In genomic region chr1:40263679-40264078, GRCm38 (mm10) we compare ENCODE assay signal across 22 mouse cellular contexts. TPM values are rescaled to one million over a fixed set of nuclear protein-coding genes. Genes with fewer than 3 reads are reported as not detected.
DNase-seq lines count a peak whose midpoint lies in the region; ATAC-seq lines count a peak whose summit lies in the region.
"Had no signal": no experiment of that assay in that cellular context is flagged by ENCODE, and none has a peak within 500 bp of the region (broad histone marks: within the 10 kb centered on the region; RNA-seq: fewer than 3 reads in every experiment).

No protein-coding gene starts in this region.

- 80% methylated on average over 8 of the region's 8 CpGs for WGBS in embryonic facial prominence, embryonic 13.5 days
- 95% methylated on average over 8 of the region's 8 CpGs for WGBS in embryonic facial prominence, embryonic 10.5 days

- H3K9ac ChIP-seq in embryonic facial prominence, embryonic 13.5 days: no peak overlapping the region
- H3K9ac ChIP-seq: forebrain, embryonic 15.5 days; hindbrain, embryonic 12.5 days; limb, embryonic 12.5 days; liver, embryonic 13.5 days; lung, embryonic 14.5 days; midbrain, embryonic 13.5 days; neural tube, embryonic 12.5 days had no signal

- intact Hi-C loops in left cerebral cortex, postnatal 10 days (cut with DNase I): no loop called here

- H3K4me1 ChIP-seq in embryonic facial prominence, embryonic 13.5 days: peaks cover 45% of the 10 kb centered on the region
- H3K4me1 ChIP-seq in embryonic facial prominence, embryonic 10.5 days: peaks cover 16% of the 10 kb centered on the region

- H3K27me3 ChIP-seq in embryonic facial prominence, embryonic 13.5 days: no peaks in the 10 kb centered on the region
- peaks cover 38% of the 10 kb centered on the region for H3K27me3 ChIP-seq in embryonic facial prominence, embryonic 10.5 days (replicated peaks; ENCODE audit: low read depth, poor library complexity, severe bottlenecking)
- H3K27me3 ChIP-seq: forebrain, embryonic 15.5 days; limb, embryonic 12.5 days; neural tube, embryonic 12.5 days had no signal

- ATAC-seq in embryonic facial prominence, embryonic 13.5 days (ENCODE audit: insufficient number of reproducible peaks, insufficient read depth, low FRiP score, low TSS enrichment, low read depth): no peak
- ATAC-seq: forebrain, embryonic 15.5 days; midbrain, embryonic 13.5 days had no signal

- H3K9me3 ChIP-seq in embryonic facial prominence, embryonic 13.5 days: no peaks in the 10 kb centered on the region
- H3K9me3 ChIP-seq in embryonic facial prominence, embryonic 10.5 days: no peaks in the 10 kb centered on the region
- H3K9me3 ChIP-seq: forebrain, embryonic 15.5 days; hindbrain, embryonic 12.5 days; limb, embryonic 12.5 days; liver, embryonic 13.5 days; midbrain, embryonic 13.5 days; neural tube, embryonic 12.5 days had no signal

- no peak for DNase-seq in embryonic facial prominence, embryonic 10.5 days (ENCODE audit: low spot score)
- peak; percentile 38 for DNase-seq in urinary bladder, postnatal 14 days (ENCODE audit: low spot score)
- no peak for DNase-seq in urinary bladder, postnatal 25 days (ENCODE audit: low spot score)
- peak; percentile 74 to 82 for DNase-seq in heart, adult 9 months (ENCODE audit: low spot score in 2 of 2)
- DNase-seq in frontal cortex, postnatal 14 days (ENCODE audit: low spot score in 2 of 2): no peak
- DNase-seq in cerebellum, adult 11 months: no peak
- no peak for DNase-seq in left cerebral cortex, postnatal 10 days (ENCODE audit: extremely low spot score in 1 of 2, low spot score in 2 of 2)
- DNase-seq: adrenal gland, postnatal 36 days; cerebellum, adult 2 months; cerebellum, postnatal 36 days; kidney, adult 9 months; kidney, postnatal 4 days; layer of hippocampus, adult 9-11 months; liver, embryonic 13.5 days; lung, embryonic 14.5 days; thymus, postnatal 25 days had no signal

- H3K36me3 ChIP-seq in embryonic facial prominence, embryonic 13.5 days: no peaks in the 10 kb centered on the region
- no peaks in the 10 kb centered on the region for H3K36me3 ChIP-seq in embryonic facial prominence, embryonic 10.5 days (replicated peaks)
- H3K36me3 ChIP-seq: forebrain, embryonic 15.5 days; hindbrain, embryonic 12.5 days; limb, embryonic 12.5 days; liver, embryonic 13.5 days; midbrain, embryonic 13.5 days; neural tube, embryonic 12.5 days had no signal

- peak overlapping the region; percentile 12; the same call in 1 of the 2 replicates for H3K27ac ChIP-seq in embryonic facial prominence, embryonic 13.5 days
- H3K27ac ChIP-seq in embryonic facial prominence, embryonic 10.5 days (replicated peaks): no peak overlapping the region
- H3K27ac ChIP-seq: forebrain, embryonic 15.5 days; hindbrain, embryonic 12.5 days; limb, embryonic 12.5 days; liver, embryonic 13.5 days; midbrain, embryonic 13.5 days; neural tube, embryonic 12.5 days had no signal

- no peak overlapping the region for H3K4me2 ChIP-seq in embryonic facial prominence, embryonic 13.5 days
- H3K4me2 ChIP-seq: forebrain, embryonic 15.5 days; hindbrain, embryonic 12.5 days; limb, embryonic 12.5 days; liver, embryonic 13.5 days; lung, embryonic 14.5 days; midbrain, embryonic 13.5 days; neural tube, embryonic 12.5 days had no signal

- no peak overlapping the region for H3K4me3 ChIP-seq in embryonic facial prominence, embryonic 13.5 days
- no peak overlapping the region for H3K4me3 ChIP-seq in embryonic facial prominence, embryonic 10.5 days
- H3K4me3 ChIP-seq: forebrain, embryonic 15.5 days; hindbrain, embryonic 12.5 days; limb, embryonic 12.5 days; liver, embryonic 13.5 days; midbrain, embryonic 13.5 days; neural tube, embryonic 12.5 days had no signal

RNA-seq across cellular contexts. Expression of gene Il1r1, which starts 38.8 kb away (rescaled TPM):
- 6.7 and 7.2 TPM in 2 replicates for polyA plus RNA-seq in embryonic facial prominence, embryonic 13.5 days (2015; fragmentation: Nextera tagmentation; extraction: Ambion mirVana)
- polyA plus RNA-seq in embryonic facial prominence, embryonic 10.5 days (2016; fragmentation: Nextera tagmentation; extraction: Ambion mirVana): 0.45 and 0.62 TPM in 2 replicates
- 1 to 10 TPM; 2.4 to 3.1 TPM for total RNA-seq in left cerebral cortex, postnatal 10 days (2021)

Comparison
In these comparisons a context has a peak if more than half of its experiments do, and no peak if none do; other contexts are left out.
1. DNase-seq: peak in urinary bladder, postnatal 14 days (single experiment) and heart, adult 9 months (2 of 2); none in embryonic facial prominence, embryonic 10.5 days (single experiment), urinary bladder, postnatal 25 days (single experiment), frontal cortex, postnatal 14 days (0 of 2), cerebellum, adult 11 months (single experiment) and left cerebral cortex, postnatal 10 days (0 of 2).